Mouse (Mus musculus) neural tube, embryonic 10.5 days (tissue): Measurements from ENCODE around the gene Mt3.
"Not testable (repeated sequence)": the region's sequence is repeated elsewhere in the genome, so short reads cannot be mapped to it uniquely, and the experiment has no call there.

Experiments used
- DNase-seq: peaks from one replicate; pipeline ENCODE4 v3.0.0-alpha.2; 2017; ENCODE audit warnings: low spot score; ENCODE audit errors: extremely low spot score

The Mt3 gene

GRCm38 (mm10) chr8:94152513-94153300, at the start of gene Mt3:
Mt3 (plus strand) TSS chr8:94152607.
- peak; percentile 53 for DNase-seq

GRCm38 (mm10) chr8:94104146-94104545, 48.3 kb upstream of the Mt3 start:
- no peak for DNase-seq

- no peak for DNase-seq
Observed at GRCm38 (mm10) chr8:94107871-94108270, 44.5 kb upstream of the Mt3 start.

DNA sequence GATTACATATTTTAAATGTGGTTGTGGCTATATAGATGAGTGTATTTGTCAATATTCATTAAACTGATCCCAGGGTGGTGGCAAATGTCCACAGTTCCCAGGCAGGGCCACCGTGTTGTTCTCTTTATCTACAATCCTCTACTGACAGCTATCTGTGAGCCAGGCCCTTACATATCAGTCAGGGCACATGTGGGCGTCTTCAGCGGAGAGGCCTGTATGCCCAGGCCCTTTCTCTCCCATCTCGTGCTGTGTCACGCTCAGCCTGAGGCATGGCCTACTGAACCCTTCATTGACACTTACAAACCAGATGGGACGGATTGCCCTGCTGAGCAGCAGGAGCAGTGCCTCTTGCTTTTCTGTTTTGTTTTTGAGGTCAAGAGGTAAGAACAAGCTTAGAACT, 43.0 kb upstream of the Mt3 start:
- no peak for DNase-seq

DNA sequence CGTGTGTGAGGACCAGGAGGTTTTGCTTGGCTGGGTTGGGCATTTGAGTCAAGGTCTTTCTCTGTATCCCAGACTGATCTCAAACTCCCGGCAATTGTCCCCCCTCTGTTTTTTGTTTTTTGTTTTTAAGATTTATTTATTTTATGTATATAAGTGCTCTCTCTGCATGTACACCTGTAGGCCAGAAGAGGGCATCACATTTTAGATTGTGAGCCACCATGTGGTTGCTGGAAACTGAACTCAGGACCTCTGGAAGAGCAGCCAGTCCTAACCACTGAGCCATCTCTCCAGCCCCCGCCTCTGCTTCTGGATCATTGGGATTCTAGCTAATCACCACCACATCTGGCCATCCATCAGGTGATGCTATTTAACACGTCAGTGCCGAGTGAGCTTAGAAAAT, 42.6 kb upstream of the Mt3 start:
- no peak for DNase-seq

- DNase-seq = no peak
Observed at GRCm38 (mm10) chr8:94110526-94111177, 41.8 kb upstream of the Mt3 start.

GRCm38 (mm10) chr8:94113435-94113834, 39.0 kb upstream of the Mt3 start:
- DNase-seq = no peak

DNA sequence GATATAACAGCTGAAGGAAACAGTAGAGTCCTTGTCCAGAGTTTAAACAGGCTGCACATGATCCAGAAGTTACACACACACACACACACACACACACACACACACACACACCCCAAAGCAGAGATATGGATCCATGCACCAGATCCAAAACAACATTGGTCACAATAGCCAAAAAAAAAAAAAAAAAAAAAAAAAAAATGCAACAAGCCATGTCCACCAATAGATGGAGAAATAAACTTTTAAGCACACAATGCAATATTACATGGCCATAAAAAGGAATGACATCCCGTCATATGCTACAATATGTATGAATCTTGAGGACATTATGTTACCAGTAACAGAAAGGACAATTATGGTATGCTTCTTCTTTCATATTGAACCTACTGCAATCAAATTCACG, 38.4 kb upstream of the Mt3 start:
- no peak for DNase-seq

- DNase-seq = peak; percentile 52
Observed at GRCm38 (mm10) chr8:94118776-94119430, 33.5 kb upstream of the Mt3 start.

- no peak for DNase-seq
Observed at GRCm38 (mm10) chr8:94121625-94122024, 30.8 kb upstream of the Mt3 start.

DNA sequence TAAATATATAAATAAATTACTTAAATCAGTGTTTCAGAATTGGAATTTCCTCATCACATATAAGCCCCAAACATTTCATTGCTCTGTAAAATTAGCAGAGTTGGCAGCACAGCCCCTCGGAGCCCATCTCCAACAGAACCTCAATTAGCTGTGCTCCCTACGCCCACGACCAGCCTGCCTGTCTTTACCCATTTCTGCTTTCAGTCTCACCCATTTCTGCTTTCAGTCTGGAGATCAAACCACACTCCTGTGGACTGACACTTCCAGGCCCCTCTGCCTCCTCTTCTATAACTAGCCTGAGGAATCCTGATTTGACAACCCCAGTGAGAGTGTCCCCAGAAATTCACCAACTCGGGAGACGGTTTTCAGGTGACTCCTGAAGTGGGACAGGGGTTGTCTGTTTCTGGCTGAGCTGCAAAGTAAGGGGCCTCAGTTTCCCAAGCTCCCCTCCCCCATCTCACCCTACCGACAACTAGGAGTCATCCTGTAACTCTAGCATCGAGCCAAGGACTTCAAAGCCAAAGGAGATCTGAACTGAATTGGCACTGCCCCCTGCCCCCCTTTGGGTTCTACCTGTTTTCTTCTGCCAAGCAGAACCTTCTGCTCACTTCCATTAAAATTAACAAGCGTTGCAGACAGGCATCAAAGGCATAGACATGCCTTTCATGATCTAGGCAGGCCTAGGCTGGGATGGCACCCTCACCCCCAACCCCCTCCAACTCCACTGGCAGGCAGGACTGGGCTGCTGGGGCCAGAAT, 29.5 kb upstream of the Mt3 start:
- no peak for DNase-seq

GRCm38 (mm10) chr8:94127711-94128110, 24.7 kb upstream of the Mt3 start:
- DNase-seq = no peak

GRCm38 (mm10) chr8:94129133-94129789, 23.1 kb upstream of the Mt3 start:
- DNase-seq = no peak

DNA sequence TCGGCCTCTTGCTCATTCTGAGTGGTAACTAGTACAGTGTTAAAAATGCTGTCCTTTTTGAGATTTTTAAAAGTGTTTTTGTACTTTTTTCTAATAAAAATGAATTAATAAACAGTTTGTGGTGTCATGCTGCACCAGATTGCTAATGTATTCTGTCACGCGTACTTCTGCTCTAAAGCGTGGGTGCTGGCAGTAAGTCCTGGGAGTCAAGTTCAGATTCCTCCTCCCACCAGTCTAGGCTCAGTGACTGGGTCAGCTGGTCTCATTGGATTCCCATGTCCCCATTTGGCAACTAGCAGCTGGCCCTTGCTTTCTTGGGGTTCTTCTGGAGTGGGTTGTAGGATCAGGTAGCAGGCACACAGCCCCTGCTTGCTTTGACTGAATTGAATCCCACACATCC, 22.3 kb upstream of the Mt3 start:
- DNase-seq = no peak

DNA sequence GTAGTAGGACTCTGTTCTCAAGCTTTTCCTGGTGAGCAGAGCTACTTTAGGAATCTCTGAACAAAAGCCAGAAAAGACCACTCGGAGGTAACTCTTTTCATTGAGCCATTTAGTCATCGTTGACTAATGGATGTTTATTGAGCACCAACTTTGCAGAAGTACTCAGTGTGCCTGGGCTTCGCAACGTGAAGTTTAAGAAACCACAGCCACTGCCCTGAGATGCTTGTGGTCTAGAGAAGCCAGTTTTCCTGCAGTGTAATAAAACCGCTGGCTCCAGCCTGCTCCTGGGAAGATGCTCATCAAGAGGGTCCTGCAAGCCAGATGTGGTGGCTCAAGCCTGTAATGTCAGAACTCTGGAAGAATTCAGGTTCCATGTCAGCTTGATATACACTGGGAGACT, 20.3 kb upstream of the Mt3 start:
- DNase-seq = no peak

- not testable (repeated sequence) for DNase-seq
Observed at GRCm38 (mm10) chr8:94134601-94135000, 17.8 kb upstream of the Mt3 start.

GRCm38 (mm10) chr8:94135556-94135955, 16.9 kb upstream of the Mt3 start:
- DNase-seq = no peak

DNA sequence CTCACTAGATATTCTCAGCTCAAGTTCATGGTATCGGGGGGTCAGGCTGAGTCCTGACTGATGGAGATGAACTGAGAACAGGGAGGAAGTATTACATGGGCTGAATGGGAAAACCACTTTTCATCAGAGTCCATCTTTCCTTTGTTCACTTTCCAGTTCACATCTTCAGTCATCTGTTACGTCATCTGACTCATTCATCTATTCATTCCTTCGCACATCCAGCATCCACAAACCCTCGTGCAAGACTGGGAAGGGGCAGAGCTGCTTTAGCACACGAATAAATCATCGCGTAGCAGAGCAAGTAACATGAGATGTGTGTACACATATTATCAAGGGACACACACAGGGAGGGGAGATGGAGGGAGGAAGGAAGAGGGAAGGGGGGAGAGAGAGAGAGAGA, 16.2 kb upstream of the Mt3 start:
- no peak for DNase-seq

DNA sequence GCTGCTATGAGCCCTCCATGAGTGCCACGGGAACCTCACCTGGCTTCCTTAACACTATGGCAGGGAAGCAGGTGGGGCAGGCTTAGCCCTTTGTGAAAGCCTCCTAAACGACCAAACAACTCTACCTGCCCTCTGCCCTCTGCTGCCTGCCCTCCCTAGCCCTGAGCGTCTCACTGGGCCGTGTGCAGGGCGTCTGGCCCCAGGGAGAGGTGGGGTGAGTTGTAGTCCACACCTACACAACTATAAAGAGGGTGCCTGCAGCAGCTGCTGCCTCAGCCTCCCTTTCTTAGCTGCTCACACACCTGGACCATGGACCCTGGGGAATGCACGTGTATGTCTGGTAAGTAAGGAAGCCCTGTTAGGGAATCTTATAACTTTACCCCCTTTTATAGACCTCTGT, 15.5 kb upstream of the Mt3 start, which contains the start of gene Mt4:
Mt4 (plus strand) TSS at position 265 of the 400 bp plus-strand sequence.
- no peak for DNase-seq

DNA sequence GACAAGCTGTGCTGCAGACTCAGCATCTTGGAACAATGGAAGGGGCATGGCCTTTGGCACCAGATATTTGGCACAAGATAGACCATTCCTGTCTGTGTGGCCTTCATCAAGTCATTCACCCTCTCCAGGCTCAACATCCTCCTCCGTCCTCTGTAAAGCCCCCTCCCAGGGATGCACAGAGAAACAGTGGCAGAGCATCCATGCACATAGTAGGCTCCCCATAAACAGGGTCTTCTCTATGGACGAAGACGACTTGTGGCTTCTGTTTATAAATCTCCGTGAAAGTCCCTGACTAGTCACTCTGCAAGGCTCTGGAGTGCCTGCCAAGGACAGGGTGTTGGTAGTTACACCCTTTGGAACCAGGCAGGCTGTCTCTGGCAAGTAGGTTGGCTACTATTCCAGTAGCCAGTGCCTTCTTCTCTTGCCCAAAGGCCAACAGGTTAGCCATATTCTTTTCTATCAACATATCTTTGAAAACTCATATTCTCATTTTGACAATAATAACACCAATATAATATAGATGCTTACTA, 12.1 kb upstream of the Mt3 start:
- DNase-seq = no peak

- no peak for DNase-seq
Observed at GRCm38 (mm10) chr8:94148236-94148635, 4.2 kb upstream of the Mt3 start.
